Mouse (Mus musculus) mature B cell (primary cell): Measurements from ENCODE around the gene Zfp993.
"Not testable (repeated sequence)": the region's sequence is repeated elsewhere in the genome, so short reads cannot be mapped to it uniquely, and the experiment has no call there.

Experiments used
- in situ Hi-C: fragments of 300-500 bp; cut with MboI; formaldehyde crosslinking; loops from 2 replicates; pipeline ENCODE4 v1.14.3; 2019

Zfp993 gene

GRCm38 (mm10) chr4:146610774-146611400 lies at the start of gene Zfp993:
Zfp993 (plus strand) TSS chr4:146610961.
- in situ Hi-C loops, result not testable (repeated sequence)

GRCm38 (mm10) chr4:146579905-146580873 lies 30.6 kb upstream of the Zfp993 start:
- in situ Hi-C loops, result not testable (repeated sequence)

DNA sequence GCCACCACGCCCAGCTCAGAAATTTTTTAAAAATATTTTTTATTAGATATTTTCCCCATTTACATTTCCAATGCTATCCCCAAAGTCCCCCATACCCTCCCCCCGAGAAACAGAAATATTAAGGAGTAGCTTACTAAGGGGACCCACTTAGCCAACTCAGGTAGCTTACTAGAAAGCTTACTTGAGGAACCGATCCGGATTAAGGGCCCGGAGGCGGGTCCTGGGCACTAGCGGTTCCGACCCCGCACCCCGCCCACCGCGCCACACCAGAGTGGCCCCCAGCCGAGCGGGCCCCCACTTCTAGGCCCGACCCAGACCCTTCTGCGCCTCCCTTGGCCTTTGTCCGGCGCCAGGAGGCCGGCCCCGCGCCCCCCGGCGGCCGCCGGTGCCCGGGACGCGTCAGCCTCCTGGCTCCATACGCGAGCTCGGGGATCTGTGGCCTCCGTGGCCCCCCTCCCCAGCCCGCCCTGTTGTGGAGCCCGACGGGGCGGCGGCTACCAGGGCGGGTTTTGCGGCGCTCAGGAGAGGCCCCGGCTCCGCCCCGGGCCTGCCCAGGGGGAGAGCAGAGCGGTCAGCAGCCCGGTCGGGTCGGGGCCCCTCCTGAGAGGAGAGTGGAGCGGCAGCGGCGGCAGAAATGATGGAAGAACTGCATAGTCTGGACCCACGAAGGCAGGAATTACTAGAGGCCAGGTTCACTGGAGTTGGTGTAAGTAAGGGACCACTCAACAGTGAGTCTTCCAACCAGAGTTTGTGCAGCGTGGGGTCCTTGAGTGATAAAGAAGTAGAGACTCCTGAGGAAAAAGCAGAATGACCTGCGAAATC lies 7.0 kb upstream of the Zfp993 start:
- in situ Hi-C loops, result not testable (repeated sequence)

DNA sequence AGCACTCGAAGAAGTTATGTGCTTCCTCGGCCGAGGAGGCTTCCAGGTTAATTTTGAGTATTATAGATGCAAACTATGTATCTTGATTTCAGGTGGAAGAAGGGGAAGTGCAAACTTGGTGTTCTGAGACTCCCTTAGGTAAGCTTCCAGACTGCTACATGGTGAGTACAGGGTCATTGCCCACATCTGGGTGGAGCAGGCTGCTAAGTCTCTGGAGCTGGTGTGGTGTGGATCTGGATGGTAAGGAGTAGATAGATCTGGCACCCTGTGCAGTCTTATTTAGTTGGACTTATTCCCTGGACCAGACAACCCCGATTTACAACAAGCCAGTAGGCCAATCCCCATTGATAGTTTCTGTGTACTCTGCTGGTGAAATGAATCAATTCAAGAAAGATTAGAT lies 33.6 kb downstream of the Zfp993 start:
- in situ Hi-C loops, result not testable (repeated sequence)

DNA sequence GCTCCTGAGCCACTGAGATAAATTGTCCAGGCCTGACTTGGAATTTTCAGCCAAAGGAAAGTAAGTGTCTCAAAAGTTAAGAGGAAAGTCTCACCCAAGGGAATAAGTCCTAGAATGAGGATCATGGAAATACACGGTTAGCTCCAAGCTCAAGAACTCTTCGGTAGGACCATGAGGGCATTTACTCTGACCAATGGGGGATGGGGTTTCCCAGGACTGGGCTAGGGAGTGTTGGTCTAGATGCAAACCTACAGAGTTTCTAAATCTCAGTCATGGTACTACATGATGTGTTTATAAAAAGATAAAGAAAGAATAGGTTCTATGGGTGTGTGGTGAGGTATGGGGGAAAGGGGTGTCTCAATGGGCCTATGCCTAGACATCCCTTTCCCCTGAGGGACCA lies 38.9 kb downstream of the Zfp993 start:
- in situ Hi-C loops, result not testable (repeated sequence)

DNA sequence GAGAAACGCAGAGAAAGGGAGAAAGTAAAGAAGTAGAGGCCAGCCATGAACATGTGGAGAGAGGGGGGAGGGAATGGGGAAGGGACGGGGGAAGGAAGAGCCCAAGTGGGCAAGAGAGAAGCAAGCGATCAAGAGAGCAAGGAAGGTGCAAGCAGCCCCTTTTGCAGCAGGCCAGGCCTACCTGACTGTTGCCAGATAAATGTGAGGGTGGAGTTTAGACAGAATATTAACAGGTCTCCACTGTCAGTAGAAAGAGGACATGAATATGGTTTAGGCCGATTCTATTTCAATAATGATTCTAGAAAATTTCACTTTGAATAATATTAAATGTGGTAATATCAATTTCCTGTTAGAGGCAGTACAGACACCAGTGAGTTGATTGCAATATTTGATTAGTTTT lies 39.4 kb downstream of the Zfp993 start:
- in situ Hi-C loops, result not testable (repeated sequence)

DNA sequence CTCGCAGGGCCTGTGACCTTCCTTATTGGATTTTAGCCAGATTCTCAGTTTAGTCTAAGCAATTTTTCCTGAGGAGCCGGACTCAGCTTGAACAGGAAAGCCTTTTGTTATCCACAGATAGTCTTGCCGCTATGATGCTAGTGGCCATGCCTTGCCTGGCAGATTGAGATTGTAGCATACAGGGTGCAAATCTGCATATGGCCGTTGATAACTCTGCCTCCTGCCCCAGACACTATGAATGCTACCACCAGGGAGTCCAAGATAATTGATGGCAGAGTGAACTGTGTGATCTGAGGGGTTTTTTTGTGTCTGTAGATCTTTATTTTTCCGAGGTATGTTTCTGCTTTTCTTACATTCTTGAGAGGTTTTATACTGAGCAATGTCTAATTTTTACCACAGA lies 39.9 kb downstream of the Zfp993 start:
- in situ Hi-C loops, result not testable (repeated sequence)
